Mouse (Mus musculus) thymus, postnatal 14 days (tissue): ENCODE results near the gene Ttll11.

ENCODE experiments used
- DNase-seq: peaks from one replicate; pipeline ENCODE4 v3.0.0; 2021

Ttll11 gene

GRCm38 (mm10) chr2:35851420-35852163 lies 128.1 kb downstream of the Ttll11 start:
- DNase-seq: no peak

DNA sequence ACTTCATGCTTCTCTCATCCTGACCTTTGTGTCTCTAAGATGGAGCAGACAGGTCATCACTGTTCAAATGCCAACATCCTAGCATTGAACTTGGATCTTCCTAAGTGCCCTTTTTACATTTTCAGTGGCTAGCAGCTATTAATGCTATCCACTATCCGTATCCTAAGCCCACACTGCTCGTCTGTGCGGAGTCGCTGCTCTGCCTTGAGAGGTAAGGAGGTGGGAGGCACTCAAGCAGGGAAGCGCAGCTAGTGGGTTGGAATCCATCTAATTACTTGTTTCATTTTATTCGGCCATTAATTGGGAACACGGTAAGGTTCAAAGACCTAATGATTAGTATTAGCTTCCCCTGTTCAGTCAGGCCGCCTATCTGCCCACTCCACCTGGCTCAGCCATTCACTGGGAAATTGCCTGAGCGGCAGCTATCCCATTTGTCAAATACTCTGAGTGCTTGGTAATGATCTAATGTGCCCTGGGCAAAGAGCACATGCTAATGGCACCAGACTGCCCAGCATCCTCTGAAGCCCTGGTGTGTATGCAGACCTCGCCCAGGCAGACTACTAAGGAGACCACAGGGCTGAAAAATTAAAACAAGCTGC lies 130.0 kb downstream of the Ttll11 start:
- no peak for DNase-seq

DNA sequence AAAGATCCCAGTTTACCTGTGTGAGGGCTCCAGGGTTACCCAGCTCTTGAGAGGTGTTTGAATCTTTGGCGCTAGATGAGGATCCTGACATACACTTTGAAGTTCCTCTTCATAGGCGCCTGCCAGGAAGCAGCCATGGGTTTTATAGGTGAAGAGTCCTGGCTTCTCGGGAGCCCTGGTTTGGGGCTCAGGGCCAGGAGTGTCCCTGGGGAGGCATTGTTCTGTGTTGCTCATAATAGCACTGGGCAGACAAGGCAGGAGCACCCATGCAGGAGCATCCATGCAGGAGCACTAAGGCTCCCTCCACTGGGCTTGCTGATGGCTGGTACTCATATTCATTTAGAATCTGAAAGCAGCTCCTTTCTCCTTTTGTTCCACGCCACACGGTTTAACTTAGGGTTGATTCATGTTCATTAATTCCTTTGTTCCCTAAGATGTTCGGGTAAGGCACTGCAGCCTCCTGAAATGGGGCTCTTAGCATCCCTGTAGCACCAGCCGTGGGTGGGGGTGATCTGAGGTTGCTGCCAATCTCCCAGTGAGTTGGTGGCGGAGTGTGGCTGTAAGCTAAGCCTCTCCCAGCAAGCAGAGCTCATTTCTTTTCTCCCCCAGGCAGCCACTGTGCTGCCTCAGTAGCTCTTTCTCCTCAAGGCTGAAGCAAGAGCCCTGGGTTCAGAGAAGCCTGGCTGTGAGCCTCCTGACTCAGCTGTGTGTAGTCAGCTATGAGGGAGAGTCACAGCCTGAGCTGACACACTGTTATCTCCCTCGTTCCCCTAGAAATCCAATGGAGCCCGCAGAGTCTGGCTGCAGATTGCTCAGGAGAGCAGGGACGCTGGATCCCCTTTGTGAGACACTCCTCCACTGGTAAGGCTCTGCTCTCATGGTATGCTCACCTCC lies 133.9 kb downstream of the Ttll11 start:
- DNase-seq: no peak

DNA sequence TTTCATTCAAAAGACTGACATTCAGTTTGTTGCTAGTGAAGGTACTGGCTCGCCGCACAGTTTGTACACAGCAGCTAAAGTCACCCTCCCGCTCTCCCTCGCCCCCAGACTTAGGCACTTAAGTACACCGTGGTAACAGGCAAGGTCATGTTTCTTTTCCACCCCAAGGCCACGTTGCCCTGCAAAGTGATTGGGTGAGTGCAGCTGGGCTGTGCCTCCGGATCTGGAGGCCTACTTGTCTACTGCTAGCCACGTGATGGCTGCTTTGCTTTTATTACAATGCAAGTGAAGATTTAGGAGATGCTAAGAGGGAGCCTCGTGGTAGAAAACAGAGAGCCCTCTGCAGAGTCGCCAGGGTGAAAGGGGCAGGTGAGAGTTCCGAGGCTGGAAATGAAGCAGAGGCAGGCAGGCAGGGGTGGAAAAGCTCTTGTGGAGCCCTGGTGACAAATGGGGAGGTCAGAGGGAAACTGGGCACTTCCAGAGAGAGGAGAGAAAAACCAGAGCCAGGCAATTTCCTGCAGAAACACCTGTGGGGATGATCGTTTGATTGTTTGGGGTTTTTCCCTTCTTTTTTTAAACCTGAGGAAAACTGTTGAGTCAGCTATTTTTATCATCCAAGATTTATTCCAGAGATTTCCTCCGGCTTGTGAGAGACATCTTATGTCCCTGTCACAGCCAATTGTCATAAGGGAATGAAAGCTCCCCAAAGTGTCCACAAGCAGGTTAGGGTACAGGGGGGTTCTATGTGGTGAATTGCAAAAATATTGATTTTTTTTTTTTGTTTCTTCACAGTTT lies 135.6 kb downstream of the Ttll11 start:
- peak; percentile 21 for DNase-seq

DNA sequence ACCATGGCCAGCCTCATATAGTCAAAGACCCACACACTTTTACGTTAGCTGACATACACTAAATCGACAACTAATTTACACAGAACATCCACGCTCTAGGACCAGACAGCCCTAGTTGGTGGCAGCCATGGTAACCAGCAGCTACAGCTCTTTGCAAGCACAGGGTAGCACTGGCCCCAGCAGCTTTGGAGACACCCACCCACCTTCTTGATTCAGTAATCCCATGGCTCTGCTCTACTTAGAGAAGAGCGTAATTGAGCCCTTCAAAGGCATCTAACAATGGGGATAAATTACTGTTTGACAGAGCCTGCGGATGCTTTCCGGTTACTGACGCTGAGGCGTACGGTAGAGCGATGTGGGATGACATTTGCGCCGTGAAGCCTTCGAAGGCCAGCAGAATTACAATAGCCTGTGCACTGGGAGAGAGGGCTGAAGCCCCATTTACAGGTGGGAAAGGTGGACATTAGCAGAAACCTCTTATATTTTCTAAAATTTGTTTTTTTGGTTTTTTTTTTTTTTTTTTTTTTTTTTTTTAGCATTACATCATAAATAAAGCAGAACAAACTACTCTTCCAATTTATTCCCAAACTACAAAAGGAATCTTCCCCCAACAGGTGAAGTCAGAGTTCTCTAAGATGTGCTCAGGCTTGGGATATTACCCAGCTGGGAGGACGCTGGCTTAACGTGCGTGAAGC lies 136.8 kb downstream of the Ttll11 start:
- DNase-seq: no peak

- DNase-seq: no peak
Observed at GRCm38 (mm10) chr2:35841841-35842420, 137.8 kb downstream of the Ttll11 start.

- DNase-seq: peak; percentile 69
Observed at GRCm38 (mm10) chr2:35840956-35841816, 138.5 kb downstream of the Ttll11 start.

DNA sequence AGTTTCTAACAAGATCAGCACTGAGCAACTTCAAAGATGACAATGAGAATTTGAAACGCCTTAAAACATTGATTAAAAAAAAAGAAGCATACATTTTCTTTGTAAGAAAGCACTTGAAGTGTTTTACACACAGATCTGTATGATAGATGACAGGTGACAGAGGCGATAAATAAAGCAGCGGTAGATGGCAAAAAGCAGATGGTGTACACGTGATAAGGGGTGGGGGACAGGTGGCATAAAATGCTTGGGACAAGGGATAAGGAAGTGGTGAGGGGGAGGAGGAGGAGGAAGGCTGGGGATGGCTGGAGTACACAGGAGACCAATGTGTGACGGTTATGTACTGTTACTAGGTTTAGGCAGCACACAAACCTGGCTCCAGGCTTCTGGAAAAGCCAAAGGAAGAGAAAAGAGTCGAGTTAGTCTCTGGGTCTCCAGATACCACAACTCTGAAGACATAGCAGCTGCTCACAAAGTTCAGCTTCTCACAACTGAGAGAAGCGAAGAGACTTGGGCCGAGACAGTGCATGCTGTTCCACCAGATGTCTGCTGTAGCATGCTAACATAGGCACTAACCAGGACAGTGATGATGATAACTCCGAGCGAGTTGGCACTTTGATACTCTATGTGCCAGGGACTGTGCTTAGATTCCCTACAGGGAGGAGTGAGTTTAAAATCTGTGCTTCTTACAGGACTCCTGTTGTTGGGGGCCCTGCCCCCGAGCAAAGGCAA lies 140.8 kb downstream of the Ttll11 start:
- DNase-seq: peak; percentile 29

DNA sequence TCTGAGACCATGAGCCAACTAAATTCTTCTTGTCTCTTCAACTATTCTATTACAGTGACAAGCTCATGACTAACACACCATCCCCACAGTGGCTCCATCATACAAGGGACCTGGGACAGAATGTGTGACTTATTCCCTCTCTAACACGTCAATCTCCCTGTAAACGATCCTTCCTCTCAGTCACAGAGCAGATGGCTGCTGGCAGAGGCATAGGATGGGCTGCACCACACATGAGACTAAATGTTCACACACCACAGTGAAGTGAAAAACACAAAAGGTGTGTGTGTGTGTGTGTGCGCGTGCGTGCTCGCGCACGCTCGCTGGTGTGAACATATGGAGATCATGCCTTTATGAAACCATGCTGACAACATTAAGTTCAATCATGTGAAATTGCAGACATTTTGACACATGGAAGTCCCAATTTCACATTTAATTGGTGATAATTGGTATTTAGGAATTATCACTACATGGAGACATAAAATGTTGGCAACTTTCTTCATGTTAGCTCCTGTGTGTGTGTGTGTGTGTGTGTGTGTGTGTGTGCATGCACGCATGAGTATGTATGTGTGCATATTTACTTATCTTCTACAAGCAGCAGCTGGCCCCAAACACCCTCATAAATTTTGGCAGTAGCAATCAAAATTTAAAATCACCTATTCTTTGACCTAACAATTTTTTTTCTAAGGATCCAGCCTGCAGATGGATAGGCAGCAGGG lies 145.4 kb downstream of the Ttll11 start:
- DNase-seq: no peak

- DNase-seq: no peak
Observed at GRCm38 (mm10) chr2:35833546-35833945, 146.2 kb downstream of the Ttll11 start.

- no peak for DNase-seq
Observed at GRCm38 (mm10) chr2:35832742-35833425, 146.8 kb downstream of the Ttll11 start.

- DNase-seq: no peak
Observed at GRCm38 (mm10) chr2:35831904-35832581, 147.7 kb downstream of the Ttll11 start.

DNA sequence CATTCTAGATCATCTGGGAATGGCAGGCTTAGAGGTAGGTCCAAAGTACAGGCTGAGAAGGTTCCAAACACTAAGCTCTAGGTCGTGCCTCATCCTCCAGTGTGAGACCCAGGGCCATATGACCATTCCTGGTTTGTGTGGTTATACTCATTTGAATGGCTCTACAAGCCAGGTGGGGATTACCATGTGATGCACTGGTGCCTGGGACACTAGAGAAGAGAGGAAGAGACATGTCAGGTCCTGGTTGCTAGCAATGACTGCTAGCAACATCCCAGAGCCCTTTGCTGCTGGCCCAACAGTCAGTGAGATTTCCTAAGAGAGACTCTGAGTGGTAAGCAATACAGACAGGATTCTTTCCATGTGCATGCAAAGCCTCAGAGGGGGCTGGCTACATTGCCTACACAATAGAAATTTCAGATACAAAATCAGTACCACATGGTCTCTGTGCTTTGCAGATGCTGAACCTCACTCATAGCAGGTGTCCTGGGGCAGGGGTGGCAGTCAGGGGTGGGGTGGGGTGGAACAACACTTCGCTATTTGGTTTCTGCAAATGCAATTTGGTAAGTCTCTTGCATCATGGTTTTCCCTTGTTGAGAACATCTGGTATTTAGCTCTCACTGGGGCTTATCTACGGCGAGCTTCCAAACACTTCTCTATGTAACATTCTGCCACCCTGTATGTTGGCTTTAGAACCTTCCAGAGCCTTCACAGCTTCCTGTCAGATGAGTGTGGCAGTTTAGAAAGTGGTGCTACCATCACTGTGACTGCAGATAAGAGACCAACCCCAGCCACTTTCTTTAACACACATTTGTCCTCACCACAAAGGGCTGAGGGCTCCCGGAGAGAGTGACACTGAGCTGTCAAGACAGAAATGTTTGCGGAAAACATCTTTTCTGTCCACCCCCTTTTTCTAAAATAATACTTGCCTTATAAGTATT lies 148.5 kb downstream of the Ttll11 start:
- DNase-seq: peak; percentile 55

DNA sequence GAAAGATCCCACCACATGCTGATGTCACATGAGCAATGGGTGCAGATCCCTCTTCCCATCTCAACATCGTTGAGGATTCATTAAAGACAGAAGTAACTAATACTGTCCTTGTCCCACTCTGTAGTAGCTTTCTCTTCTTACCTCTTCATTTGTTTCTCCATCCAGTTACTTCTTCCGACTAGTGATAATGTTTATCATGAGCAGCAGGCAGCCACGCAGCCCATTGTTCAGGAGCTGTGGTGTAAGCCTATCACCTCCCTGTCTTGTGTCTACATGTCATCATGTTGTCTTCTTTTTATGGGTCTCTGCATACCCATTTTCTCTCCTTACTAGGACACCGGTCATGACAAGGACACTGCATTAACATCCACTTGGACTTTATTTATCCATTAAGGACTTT lies 150.6 kb downstream of the Ttll11 start:
- DNase-seq: no peak

DNA sequence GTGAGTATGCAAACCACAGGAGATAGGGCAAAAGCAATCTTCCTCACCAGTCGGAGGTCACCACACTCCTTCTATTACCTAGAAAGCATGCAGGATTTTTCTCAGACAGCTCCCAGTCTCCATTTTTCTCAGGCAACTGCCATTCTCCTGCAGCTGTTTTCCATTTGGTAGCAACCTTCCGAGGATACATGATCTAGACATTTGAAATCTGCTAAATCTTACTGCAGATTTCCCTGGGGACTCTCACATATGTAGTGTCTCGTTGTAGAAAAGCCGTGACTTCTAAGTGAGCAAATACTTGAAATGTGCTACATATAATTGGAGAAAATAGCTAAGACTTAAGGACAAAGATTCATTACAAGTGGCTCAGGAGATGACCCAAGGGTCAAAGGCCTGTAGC lies 151.8 kb downstream of the Ttll11 start:
- DNase-seq: no peak

- no peak for DNase-seq
Observed at GRCm38 (mm10) chr2:35825157-35825556, 154.6 kb downstream of the Ttll11 start.

- no peak for DNase-seq
Observed at GRCm38 (mm10) chr2:35823589-35823988, 156.1 kb downstream of the Ttll11 start.
